Mouse (Mus musculus): ENCODE measurements around the gene Gm49510. TPM values are rescaled to one million over a fixed set of nuclear protein-coding genes. Genes with fewer than 3 reads are reported as not detected.

The Gm49510 gene
- total RNA-seq, 2 experiments from 2014 or later: not detected

- intact Hi-C loops (cut with DNase I): no loop called here
- DNase-seq: peak; percentile 84 to 92
Observed at GRCm38 (mm10) chr15:78913632-78914090, 14.2 kb downstream of the Gm49510 start, which contains the start of gene Pdxp. TSS of gene Pdxp (plus strand) at chr15:78913919.

GRCm38 (mm10) chr15:78914091-78914822 is 14.8 kb downstream of the Gm49510 start:
- DNase-seq: no peak
- intact Hi-C loops (cut with DNase I): no loop called here

- intact Hi-C loops (cut with DNase I): loop anchor here (1.0 kb wide), 1 partner anchor 16 kb away; no protein-coding TSS in a partner anchor
- no peak for DNase-seq
Observed at GRCm38 (mm10) chr15:78914823-78915659, 15.6 kb downstream of the Gm49510 start.

GRCm38 (mm10) chr15:78915660-78916017 is 16.2 kb downstream of the Gm49510 start:
- DNase-seq: peak in 1 of 2 experiments; percentile 56

GRCm38 (mm10) chr15:78916052-78916826 is 16.8 kb downstream of the Gm49510 start:
- DNase-seq: no peak
- intact Hi-C loops (cut with DNase I): no loop called here

More at GRCm38 (mm10) chr15:78915660-78916017, 16.2 kb downstream of the Gm49510 start:
- intact Hi-C loops (cut with DNase I): loop anchor here (1.0 kb wide), 1 partner anchor 16 kb away; no protein-coding TSS in a partner anchor

- no peak for DNase-seq
Observed at GRCm38 (mm10) chr15:78918126-78918525, 18.7 kb downstream of the Gm49510 start.

GRCm38 (mm10) chr15:78919914-78920313 is 20.4 kb downstream of the Gm49510 start:
- no peak for DNase-seq
- intact Hi-C loops (cut with DNase I): no loop called here

More at GRCm38 (mm10) chr15:78918126-78918525, 18.7 kb downstream of the Gm49510 start:
- intact Hi-C loops (cut with DNase I): no loop called here

GRCm38 (mm10) chr15:78922700-78923099 is 23.2 kb downstream of the Gm49510 start:
- intact Hi-C loops (cut with DNase I): no loop called here

GRCm38 (mm10) chr15:78923585-78923984 is 24.1 kb downstream of the Gm49510 start:
- DNase-seq: no peak

More at GRCm38 (mm10) chr15:78922700-78923099, 23.2 kb downstream of the Gm49510 start:
- no peak for DNase-seq

GRCm38 (mm10) chr15:78925129-78925528 is 25.7 kb downstream of the Gm49510 start:
- intact Hi-C loops (cut with DNase I): no loop called here
- DNase-seq: no peak

More at GRCm38 (mm10) chr15:78923585-78923984, 24.1 kb downstream of the Gm49510 start:
- intact Hi-C loops (cut with DNase I): no loop called here

GRCm38 (mm10) chr15:78926021-78926919 is 26.8 kb downstream of the Gm49510 start, which contains the start of gene Lgals1:
TSS of gene Lgals1 (plus strand) at chr15:78926725.
- intact Hi-C loops (cut with DNase I): no loop called here
- DNase-seq: peak; percentile 92 to 94

- intact Hi-C loops (cut with DNase I): no loop called here
- peak in 1 of 2 experiments; percentile 32 for DNase-seq
Observed at GRCm38 (mm10) chr15:78927021-78927787, 27.7 kb downstream of the Gm49510 start.

- DNase-seq: peak; percentile 55 to 69
- intact Hi-C loops (cut with DNase I): no loop called here
Observed at GRCm38 (mm10) chr15:78927788-78928457, 28.5 kb downstream of the Gm49510 start.

- no peak for DNase-seq
- intact Hi-C loops (cut with DNase I): no loop called here
Observed at GRCm38 (mm10) chr15:78928539-78928938, 29.1 kb downstream of the Gm49510 start.

- no peak for DNase-seq
- intact Hi-C loops (cut with DNase I): no loop called here
Observed at GRCm38 (mm10) chr15:78930192-78930706, 30.8 kb downstream of the Gm49510 start.

GRCm38 (mm10) chr15:78930801-78931426 is 31.4 kb downstream of the Gm49510 start:
- DNase-seq: no peak
- intact Hi-C loops (cut with DNase I): loop anchor here (1.0 kb wide), 1 partner anchor 16 kb away; no protein-coding TSS in a partner anchor

GRCm38 (mm10) chr15:78931577-78931976 is 32.1 kb downstream of the Gm49510 start:
- intact Hi-C loops (cut with DNase I): loop anchor here (1.0 kb wide), 1 partner anchor 16 kb away; no protein-coding TSS in a partner anchor
- no peak for DNase-seq
